Mouse (Mus musculus): Measurements from ENCODE around the gene Ift140.

Ift140 gene

DNA sequence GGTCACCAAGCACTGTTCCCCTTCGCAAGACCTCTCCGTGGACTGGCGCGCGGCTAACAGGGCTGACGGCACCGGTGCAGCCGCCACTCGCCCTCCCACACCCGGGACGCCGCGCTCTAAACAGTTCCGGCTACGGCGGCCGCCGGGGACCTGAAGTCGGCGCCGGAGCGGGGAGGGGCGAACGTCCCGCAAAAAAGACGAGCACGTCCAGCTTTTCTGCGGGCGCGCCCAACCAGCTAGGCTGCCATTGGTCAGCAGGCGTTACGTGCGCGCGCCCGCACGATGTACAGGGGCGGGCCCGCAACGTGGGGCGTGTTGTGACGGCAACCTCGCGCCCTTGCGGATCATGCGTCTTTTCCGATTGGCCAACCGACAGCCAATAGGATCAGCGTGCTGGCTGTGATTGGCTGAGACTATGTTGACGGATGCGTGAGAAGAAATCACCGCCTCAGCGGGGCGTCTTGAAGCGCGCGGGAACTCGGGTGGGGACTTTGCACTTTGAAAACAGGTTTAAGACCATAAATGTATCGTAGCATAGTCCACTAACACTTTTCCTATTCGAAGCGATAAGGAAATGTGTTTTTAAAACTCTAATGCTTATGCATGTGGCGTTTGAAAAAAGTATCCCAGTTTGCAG lies at the start of gene Ift140, which contains the start of gene Cramp1l:
Ift140 (plus strand) TSS at position 431 of the 637 bp plus-strand sequence.
Cramp1l (minus strand) TSS at position 134 of the 637 bp plus-strand sequence.
- H3K27me3 ChIP-seq (ENCODE audit: insufficient read depth, low read length) = no peaks in the 10 kb centered on the region
- peak within 1 kb of the TSS; percentile 99 for H3K4me3 ChIP-seq (replicated peaks; ENCODE audit: low read length)
- H3K4me1 ChIP-seq (replicated peaks; ENCODE audit: low read depth, low read length) = peaks cover 44% of the 10 kb centered on the region
- TF ChIP-seq CTCF (conservative IDR thresholded peaks at IDR 0.05; ENCODE audit: low read length) = no peak
- TF ChIP-seq POU5F1 (IDR thresholded peaks at IDR 0.05; ENCODE audit: borderline replicate concordance, low read length) = no peak
- no peak for TF ChIP-seq NANOG (IDR thresholded peaks at IDR 0.05; ENCODE audit: borderline replicate concordance, low read length)
- no peaks in the 10 kb centered on the region for H3K9me3 ChIP-seq (ENCODE audit: low read length)
- H3K36me3 ChIP-seq (ENCODE audit: insufficient read depth, low read length) = peaks cover 44% of the 10 kb centered on the region

DNA sequence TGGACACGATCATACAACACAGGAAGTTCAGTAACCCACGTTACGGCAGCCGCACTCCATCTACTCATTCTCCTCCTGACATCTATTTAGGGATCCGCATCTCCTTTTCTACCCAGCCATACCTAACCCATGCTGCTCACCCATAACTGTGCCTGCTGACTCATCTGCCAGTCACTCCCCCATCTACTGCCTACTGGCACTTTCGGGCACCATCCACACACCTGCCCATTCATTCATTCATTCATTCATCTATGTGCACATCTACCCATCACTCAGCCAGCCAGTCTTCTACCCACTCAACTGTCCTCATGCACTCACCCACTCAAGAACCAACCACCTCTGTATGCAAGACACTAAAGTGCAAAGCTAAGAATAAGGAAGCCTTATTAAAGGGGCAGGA lies 28.7 kb upstream of the Ift140 start:
- no peak overlapping the region for H3K4me3 ChIP-seq (replicated peaks; ENCODE audit: low read length)

DNA sequence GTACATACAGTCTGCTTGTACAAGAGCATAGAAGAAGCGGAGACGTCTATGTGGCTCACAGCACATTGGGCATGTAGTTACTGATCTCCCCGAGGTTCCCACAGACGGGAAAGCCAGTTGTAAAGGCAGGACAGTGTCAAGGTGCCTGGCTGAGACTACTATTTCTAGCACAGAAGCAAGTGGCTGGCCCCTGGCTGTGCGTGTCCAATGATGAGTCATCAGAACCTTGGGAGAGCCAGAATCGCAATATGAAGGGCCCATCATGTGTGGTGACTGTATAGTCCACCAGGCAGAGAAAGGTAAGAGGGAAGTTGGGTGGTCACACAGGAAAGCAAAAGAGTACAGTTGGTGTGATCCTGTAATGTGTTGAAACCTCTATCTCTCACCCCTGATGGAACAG lies 21.2 kb upstream of the Ift140 start:
- Histone ChIP-seq H3K4me1 (replicated peaks; ENCODE audit: low read depth, low read length) (no peaks in the 10 kb centered on the region), H3K36me3 (ENCODE audit: insufficient read depth, low read length) (peaks cover 98% of the 10 kb centered on the region), H3K27me3 (ENCODE audit: insufficient read depth, low read length) (no peaks in the 10 kb centered on the region), H3K4me3 (replicated peaks; ENCODE audit: low read length) (no peak overlapping the region), H3K9me3 (ENCODE audit: low read length) (no peaks in the 10 kb centered on the region)
- TF ChIP-seq CTCF (conservative IDR thresholded peaks at IDR 0.05; ENCODE audit: low read length) (no peak), POU5F1 (IDR thresholded peaks at IDR 0.05; ENCODE audit: borderline replicate concordance, low read length) (no peak), NANOG (IDR thresholded peaks at IDR 0.05; ENCODE audit: borderline replicate concordance, low read length) (no peak)

More for the DNA sequence above, 28.7 kb upstream of the Ift140 start:
- Histone ChIP-seq H3K36me3 (ENCODE audit: insufficient read depth, low read length) (peaks cover 93% of the 10 kb centered on the region), H3K9me3 (ENCODE audit: low read length) (no peaks in the 10 kb centered on the region), H3K27me3 (ENCODE audit: insufficient read depth, low read length) (no peaks in the 10 kb centered on the region), H3K4me1 (replicated peaks; ENCODE audit: low read depth, low read length) (peaks cover 19% of the 10 kb centered on the region)
- TF ChIP-seq CTCF (conservative IDR thresholded peaks at IDR 0.05; ENCODE audit: low read length) = no peak
- no peak for TF ChIP-seq NANOG (IDR thresholded peaks at IDR 0.05; ENCODE audit: borderline replicate concordance, low read length)
- TF ChIP-seq POU5F1 (IDR thresholded peaks at IDR 0.05; ENCODE audit: borderline replicate concordance, low read length) = no peak

DNA sequence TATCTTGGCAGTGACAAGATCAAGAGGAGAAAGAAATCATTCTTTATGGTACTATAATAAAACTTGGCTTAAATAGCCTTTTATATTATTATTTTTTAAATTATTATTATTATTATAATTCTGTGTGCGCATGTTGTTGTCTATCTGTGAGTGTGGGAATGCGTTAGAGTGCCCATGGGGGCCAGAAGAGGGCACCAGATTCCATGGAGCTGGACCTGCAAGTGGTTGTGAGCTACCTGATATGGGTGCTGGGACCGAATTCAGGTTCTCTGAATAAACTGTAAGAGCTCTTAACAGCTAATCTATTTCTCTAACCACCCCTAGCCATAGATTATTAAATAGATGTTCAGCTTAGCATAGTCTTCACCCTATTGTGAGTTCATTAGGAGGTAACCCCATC lies 10.8 kb upstream of the Ift140 start:
- H3K4me3 ChIP-seq (replicated peaks; ENCODE audit: low read length) = no peak overlapping the region
- no peaks in the 10 kb centered on the region for H3K9me3 ChIP-seq (ENCODE audit: low read length)
- H3K4me1 ChIP-seq (replicated peaks; ENCODE audit: low read depth, low read length) = peaks cover 11% of the 10 kb centered on the region; the same call in 1 of the 2 replicates
- H3K36me3 ChIP-seq (ENCODE audit: insufficient read depth, low read length) = peaks cover 74% of the 10 kb centered on the region
- H3K27me3 ChIP-seq (ENCODE audit: insufficient read depth, low read length) = no peaks in the 10 kb centered on the region
- TF ChIP-seq NANOG (IDR thresholded peaks at IDR 0.05; ENCODE audit: borderline replicate concordance, low read length) = no peak
- TF ChIP-seq CTCF (conservative IDR thresholded peaks at IDR 0.05; ENCODE audit: low read length) = no peak
- TF ChIP-seq POU5F1 (IDR thresholded peaks at IDR 0.05; ENCODE audit: borderline replicate concordance, low read length) = no peak

DNA sequence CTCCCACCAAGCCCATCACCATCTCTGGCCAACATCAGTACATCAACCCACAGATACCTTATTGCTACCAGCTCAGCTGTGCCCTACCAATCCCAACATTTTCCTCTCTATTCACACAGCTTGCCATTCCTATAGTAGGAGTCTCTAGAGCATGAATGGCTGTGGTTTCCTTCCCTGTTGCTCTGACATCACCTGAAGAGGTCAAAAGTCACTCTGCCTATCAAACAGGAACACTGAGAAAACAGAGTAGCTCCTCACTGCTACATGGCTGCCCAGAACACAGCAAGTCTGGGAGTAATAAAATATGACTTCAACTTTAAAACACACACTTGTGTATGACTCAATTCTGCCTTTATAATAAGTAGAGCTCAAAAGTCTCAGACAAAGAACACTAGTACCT lies 8.4 kb upstream of the Ift140 start:
- peaks cover 75% of the 10 kb centered on the region for H3K36me3 ChIP-seq (ENCODE audit: insufficient read depth, low read length)
- no peaks in the 10 kb centered on the region for H3K27me3 ChIP-seq (ENCODE audit: insufficient read depth, low read length)
- peaks cover 28% of the 10 kb centered on the region for H3K4me1 ChIP-seq (replicated peaks; ENCODE audit: low read depth, low read length)
- TF ChIP-seq POU5F1 (IDR thresholded peaks at IDR 0.05; ENCODE audit: borderline replicate concordance, low read length) = no peak
- TF ChIP-seq NANOG (IDR thresholded peaks at IDR 0.05; ENCODE audit: borderline replicate concordance, low read length) = no peak
- no peak for TF ChIP-seq CTCF (conservative IDR thresholded peaks at IDR 0.05; ENCODE audit: low read length)
- H3K9me3 ChIP-seq (ENCODE audit: low read length) = no peaks in the 10 kb centered on the region
- no peak overlapping the region for H3K4me3 ChIP-seq (replicated peaks; ENCODE audit: low read length)

DNA sequence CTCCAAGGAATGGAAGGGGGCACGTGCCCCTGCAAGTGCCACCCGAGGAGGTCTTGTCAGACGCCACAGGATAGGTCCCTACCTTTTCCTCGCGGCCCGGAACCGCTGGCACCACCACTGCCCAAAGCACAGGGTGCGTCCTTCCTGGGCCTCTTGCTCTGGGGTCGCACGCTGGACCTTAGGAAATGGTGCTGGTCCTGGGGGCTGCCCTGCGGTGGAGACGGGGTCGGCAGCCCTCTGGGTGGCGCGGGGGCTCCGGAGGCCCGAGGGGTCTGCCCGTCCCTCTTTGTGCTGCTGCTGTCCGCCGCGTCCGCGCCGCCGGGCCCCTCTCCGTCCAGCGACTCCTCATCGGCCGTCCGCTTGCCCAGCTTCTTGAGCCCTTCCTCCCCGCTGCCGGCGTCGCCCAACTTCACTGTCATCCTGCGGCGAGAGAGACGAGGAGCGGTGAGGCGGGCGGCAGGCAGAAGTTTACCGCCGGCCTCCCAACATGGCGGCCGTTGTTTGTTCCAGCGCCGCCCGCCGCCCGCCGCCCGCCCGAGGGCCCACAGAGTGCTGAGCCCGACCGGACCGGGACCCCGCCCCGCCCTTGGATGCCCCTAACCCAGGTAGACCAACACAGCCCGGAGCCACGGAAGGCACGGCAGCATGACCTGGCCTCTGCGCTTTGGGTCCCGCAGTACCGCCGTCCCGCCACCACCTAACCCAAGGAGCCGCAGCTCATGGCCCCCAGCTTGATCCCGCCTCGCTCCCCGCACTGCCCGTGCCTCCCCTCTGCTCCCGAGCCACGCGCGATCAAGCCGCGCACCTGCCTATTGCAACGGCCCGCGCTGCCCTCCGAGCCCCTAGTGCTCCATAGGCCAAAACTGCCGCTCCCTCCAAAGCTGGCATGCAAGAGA lies 2.0 kb upstream of the Ift140 start:
- Histone ChIP-seq H3K9me3 (ENCODE audit: low read length) (no peaks in the 10 kb centered on the region), H3K36me3 (ENCODE audit: insufficient read depth, low read length) (peaks cover 46% of the 10 kb centered on the region), H3K4me3 (replicated peaks; ENCODE audit: low read length) (peak overlapping the region; percentile 99), H3K27me3 (ENCODE audit: insufficient read depth, low read length) (no peaks in the 10 kb centered on the region), H3K4me1 (replicated peaks; ENCODE audit: low read depth, low read length) (peaks cover 48% of the 10 kb centered on the region)
- TF ChIP-seq POU5F1 (IDR thresholded peaks at IDR 0.05; ENCODE audit: borderline replicate concordance, low read length) = no peak
- no peak for TF ChIP-seq NANOG (IDR thresholded peaks at IDR 0.05; ENCODE audit: borderline replicate concordance, low read length)
- TF ChIP-seq CTCF (conservative IDR thresholded peaks at IDR 0.05; ENCODE audit: low read length) = no peak

DNA sequence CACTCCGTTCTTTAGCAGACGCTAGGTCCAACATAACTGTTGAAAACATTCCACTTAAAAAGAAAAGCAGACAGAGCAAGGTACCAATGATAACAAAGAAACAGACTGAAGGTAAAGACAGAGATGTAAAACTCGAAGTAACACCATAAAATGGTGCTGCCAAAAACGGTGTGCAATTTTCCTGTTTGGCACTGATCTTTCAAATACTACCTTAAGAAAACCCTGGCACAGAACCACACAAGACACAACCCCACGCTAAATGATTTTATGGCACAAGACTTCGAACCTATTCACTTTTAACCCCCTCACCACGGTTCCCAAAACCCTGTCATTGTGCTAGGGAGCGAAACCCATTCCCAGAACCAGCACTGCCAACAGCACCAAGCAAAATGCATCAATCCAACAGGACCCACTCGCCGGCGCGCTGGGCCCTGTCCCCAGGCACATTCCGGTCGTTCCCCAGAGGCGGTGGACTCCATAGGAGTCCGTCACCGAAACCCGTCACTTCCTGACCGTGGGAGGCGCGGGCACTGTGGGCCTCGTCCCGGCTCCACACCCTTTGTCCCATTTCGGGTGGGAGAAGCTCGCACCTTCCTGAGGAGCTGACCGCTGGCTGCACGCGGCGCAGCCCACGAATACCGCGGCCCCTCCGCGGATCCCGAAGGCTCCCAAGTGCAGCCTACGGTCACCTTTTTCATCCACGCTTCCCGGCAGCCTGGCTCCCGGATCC lies 879 bp upstream of the Ift140 start:
- Histone ChIP-seq H3K9me3 (ENCODE audit: low read length) (no peaks in the 10 kb centered on the region), H3K27me3 (ENCODE audit: insufficient read depth, low read length) (no peaks in the 10 kb centered on the region), H3K36me3 (ENCODE audit: insufficient read depth, low read length) (peaks cover 46% of the 10 kb centered on the region), H3K4me3 (replicated peaks; ENCODE audit: low read length) (peak overlapping the region; percentile 99), H3K4me1 (replicated peaks; ENCODE audit: low read depth, low read length) (peaks cover 49% of the 10 kb centered on the region)
- TF ChIP-seq CTCF (conservative IDR thresholded peaks at IDR 0.05; ENCODE audit: low read length) = no peak
- TF ChIP-seq POU5F1 (IDR thresholded peaks at IDR 0.05; ENCODE audit: borderline replicate concordance, low read length) = no peak
- TF ChIP-seq NANOG (IDR thresholded peaks at IDR 0.05; ENCODE audit: borderline replicate concordance, low read length) = no peak
